Mouse (Mus musculus): ENCODE data around the gene Mettl7b.
A peak's percentile ranks its signal among the peaks of the same experiment; 100 is the strongest.
"Not testable (repeated sequence)": the region's sequence is repeated elsewhere in the genome, so short reads cannot be mapped to it uniquely, and the experiment has no call there.

The Mettl7b gene

GRCm38 (mm10) chr10:128960590-128961584 is at the start of gene Mettl7b:
TSS of gene Mettl7b (minus strand) at chr10:128960988.
- DNase-seq (ENCODE audit: low read depth, low spot score) = no peak

- DNase-seq (ENCODE audit: low read depth, low spot score) = no peak
These were observed 49.6 kb upstream of the Mettl7b start, which contains the start of gene Olfr763 for GRCm38 (mm10) chr10:129010288-129010841. TSS of gene Olfr763 (plus strand) at chr10:129010791.

- DNase-seq (ENCODE audit: low read depth, low spot score) = no peak
These were observed 43.5 kb upstream of the Mettl7b start for GRCm38 (mm10) chr10:129004032-129004920.

- no peak for DNase-seq (ENCODE audit: low read depth, low spot score)
These were observed 35.8 kb upstream of the Mettl7b start for GRCm38 (mm10) chr10:128996523-128997040.

- no peak for DNase-seq (ENCODE audit: low read depth, low spot score)
These were observed 35.0 kb upstream of the Mettl7b start for GRCm38 (mm10) chr10:128995796-128996195.

GRCm38 (mm10) chr10:128990994-128991393 is 30.2 kb upstream of the Mettl7b start:
- no peak for DNase-seq (ENCODE audit: low read depth, low spot score)

- not testable (repeated sequence) for DNase-seq (ENCODE audit: low read depth, low spot score)
These were observed 29.5 kb upstream of the Mettl7b start for GRCm38 (mm10) chr10:128990129-128990850.

- DNase-seq (ENCODE audit: low read depth, low spot score) = not testable (repeated sequence)
These were observed 28.3 kb upstream of the Mettl7b start, which contains the start of gene Olfr9 for GRCm38 (mm10) chr10:128989131-128989530. TSS of gene Olfr9 (plus strand) at chr10:128989431.

GRCm38 (mm10) chr10:128980644-128981365 is 20.0 kb upstream of the Mettl7b start:
- DNase-seq (ENCODE audit: low read depth, low spot score) = no peak

- DNase-seq (ENCODE audit: low read depth, low spot score) = peak; percentile 60
These were observed 16.8 kb upstream of the Mettl7b start for GRCm38 (mm10) chr10:128977522-128978114.

- no peak for DNase-seq (ENCODE audit: low read depth, low spot score)
These were observed 15.6 kb upstream of the Mettl7b start for GRCm38 (mm10) chr10:128976395-128976794.

GRCm38 (mm10) chr10:128972841-128973240 is 12.1 kb upstream of the Mettl7b start:
- DNase-seq (ENCODE audit: low read depth, low spot score) = no peak

- no peak for DNase-seq (ENCODE audit: low read depth, low spot score)
These were observed 10.0 kb upstream of the Mettl7b start for GRCm38 (mm10) chr10:128970740-128971250.

- DNase-seq (ENCODE audit: low read depth, low spot score) = no peak
These were observed 7.6 kb upstream of the Mettl7b start for GRCm38 (mm10) chr10:128968341-128968749.

GRCm38 (mm10) chr10:128965871-128966270 is 5.1 kb upstream of the Mettl7b start:
- DNase-seq (ENCODE audit: low read depth, low spot score) = no peak

- no peak for DNase-seq (ENCODE audit: low read depth, low spot score)
These were observed 4.2 kb upstream of the Mettl7b start for GRCm38 (mm10) chr10:128964961-128965360.

GRCm38 (mm10) chr10:128960142-128960541 is 646 bp downstream of the Mettl7b start:
- no peak for DNase-seq (ENCODE audit: low read depth, low spot score)

GRCm38 (mm10) chr10:128958340-128958739 is 2.4 kb downstream of the Mettl7b start:
- no peak for DNase-seq (ENCODE audit: low read depth, low spot score)

- DNase-seq (ENCODE audit: low read depth, low spot score) = no peak
These were observed 10.4 kb downstream of the Mettl7b start for GRCm38 (mm10) chr10:128950208-128950887.

All from mesoderm, embryonic 11.5 days (tissue).